Mouse (Mus musculus) lung, embryonic 14.5 days (tissue): ENCODE measurements around the gene Klhl21. TPM values are rescaled to one million over a fixed set of nuclear protein-coding genes. Genes with fewer than 3 reads are reported as not detected.

ENCODE experiments used
- ATAC-seq: fragments of 200-750 bp; cut with Nextera tagmentation; 2 replicates; pipeline ENCODE4 v1.8.0; 2017; ENCODE audit warnings: mild to moderate bottlenecking, moderate TSS enrichment, moderate library complexity; ENCODE audit not compliant: insufficient read depth
- DNase-seq: peaks from one replicate; pipeline ENCODE4 v3.0.0-alpha.2; 2015
- H3K27ac ChIP-seq: fragments of 300-500 bp; sonication (generic); 2 replicates; pipeline ENCODE4 v1.5.1; 2014; ENCODE audit warnings: low read depth, mild to moderate bottlenecking, moderate library complexity
- H3K27me3 ChIP-seq: fragments of 300-500 bp; sonication (generic); 2 replicates; pipeline ENCODE4 v1.6.1; 2014; ENCODE audit warnings: low read length, control low read depth; ENCODE audit not compliant: insufficient read depth
- H3K36me3 ChIP-seq: fragments of 300-500 bp; sonication (generic); 2 replicates; pipeline ENCODE4 v1.6.1; 2014; ENCODE audit warnings: control low read depth; ENCODE audit not compliant: insufficient read depth
- H3K4me1 ChIP-seq: fragments of 300-500 bp; sonication (generic); 2 replicates; pipeline ENCODE4 v1.6.1; 2014; ENCODE audit warnings: antibody characterized with exemption, control low read depth; ENCODE audit not compliant: insufficient read depth
- H3K4me2 ChIP-seq: fragments of 300-500 bp; sonication (generic); 2 replicates; pipeline ENCODE4 v1.6.1; 2014; ENCODE audit warnings: mild to moderate bottlenecking
- H3K4me3 ChIP-seq: fragments of 300-500 bp; sonication (generic); 2 replicates; pipeline ENCODE4 v1.5.1; 2014; ENCODE audit warnings: low read depth, low read length
- H3K9ac ChIP-seq: fragments of 300-500 bp; sonication (generic); 2 replicates; pipeline ENCODE4 v1.6.1; 2014
- H3K9me3 ChIP-seq: fragments of 300-500 bp; sonication (generic); 2 replicates; pipeline ENCODE4 v1.6.1; 2016; ENCODE audit warnings: low read depth, low read length, control low read depth
- CTCF ChIP-seq: IDR thresholded peaks from 2 replicates; pipeline ENCODE4 v1.5.1; 2016; ENCODE audit warnings: antibody characterized with exemption, low read depth
- WGBS: fragments of 180-500 bp; shearing (Covaris S2); extraction: QIAGEN DNeasy Blood & Tissue Kit; methylation state at CpG from one replicate; pipeline ENCODE4 v1.1.7; 2014; 5-methylcytosine and 5-hydroxymethylcytosine counted together
- polyA plus RNA-seq: library from polyadenylated mRNA; unstranded; fragments of >200 nt; fragmentation: Nextera tagmentation; extraction: Ambion mirVana; gene quantifications from 2 replicates; pipeline ENCODE4 v1.2.1, GENCODE M21; 2014

Gene Klhl21
- polyA plus RNA-seq, result 10.3 and 10.6 TPM in 2 replicates

DNA sequence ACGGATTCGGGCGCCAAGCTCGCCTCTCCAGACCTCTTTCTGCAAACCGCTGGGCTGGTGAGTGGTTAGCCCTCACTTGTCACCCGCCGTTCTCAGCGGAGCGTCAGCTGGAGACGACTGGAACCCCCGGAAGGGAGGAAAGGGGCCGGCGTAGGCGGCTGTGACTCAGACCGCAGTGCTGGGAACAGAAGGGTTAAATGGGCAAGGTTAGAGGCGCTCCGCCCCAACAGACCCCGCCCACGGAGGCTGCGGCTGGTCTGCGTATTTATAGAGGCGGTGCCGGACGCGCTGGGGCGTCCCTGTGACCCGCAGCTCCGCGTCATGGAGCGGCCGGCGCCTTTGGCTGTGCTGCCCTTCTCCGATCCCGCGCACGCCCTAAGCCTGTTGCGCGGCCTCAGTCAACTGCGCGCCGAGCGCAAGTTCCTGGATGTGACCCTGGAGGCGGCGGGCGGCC is at the start of gene Klhl21:
Gene Klhl21 (plus strand): TSS at position 182 of the 454 bp plus-strand sequence.
- peak; percentile 98 for DNase-seq
- H3K4me2 ChIP-seq, result peak within 1 kb of the TSS; percentile 100
- H3K36me3 ChIP-seq, result peaks cover 12% of the 10 kb centered on the region; the same call in 1 of the 2 replicates
- peak; percentile 90 for ATAC-seq
- WGBS, result under 1% methylated on average over 45 of the region's 45 CpGs
- no peak for TF ChIP-seq CTCF
- peak within 1 kb of the TSS; percentile 95 for H3K27ac ChIP-seq
- peak within 1 kb of the TSS; percentile 79 for H3K4me3 ChIP-seq
- H3K4me1 ChIP-seq, result peaks cover 29% of the 10 kb centered on the region
- H3K9me3 ChIP-seq, result no peaks in the 10 kb centered on the region
- peak within 1 kb of the TSS; percentile 67 for H3K9ac ChIP-seq
- no peaks in the 10 kb centered on the region for H3K27me3 ChIP-seq

GRCm38 (mm10) chr4:151959849-151960512 is 48.6 kb upstream of the Klhl21 start:
- H3K4me1 ChIP-seq, result no peaks in the 10 kb centered on the region
- no peak overlapping the region for H3K4me3 ChIP-seq
- no peak for ATAC-seq
- H3K4me2 ChIP-seq, result no peak overlapping the region
- WGBS, result 89% methylated on average over 11 of the region's 11 CpGs
- H3K9ac ChIP-seq, result no peak overlapping the region; the same call in 1 of the 2 replicates
- peaks cover 85% of the 10 kb centered on the region for H3K36me3 ChIP-seq
- no peaks in the 10 kb centered on the region for H3K27me3 ChIP-seq
- no peak overlapping the region for H3K27ac ChIP-seq
- no peaks in the 10 kb centered on the region for H3K9me3 ChIP-seq
- TF ChIP-seq CTCF, result no peak
- no peak for DNase-seq

GRCm38 (mm10) chr4:151960513-151960854 is 48.1 kb upstream of the Klhl21 start:
- Histone ChIP-seq H3K4me1 (no peaks in the 10 kb centered on the region), H3K4me2 (no peak overlapping the region), H3K27ac (no peak overlapping the region), H3K9me3 (no peaks in the 10 kb centered on the region), H3K36me3 (peaks cover 88% of the 10 kb centered on the region), H3K27me3 (no peaks in the 10 kb centered on the region), H3K9ac (no peak overlapping the region; the same call in 1 of the 2 replicates), H3K4me3 (no peak overlapping the region)
- 74% methylated on average over 3 of the region's 3 CpGs for WGBS
- no peak for TF ChIP-seq CTCF
- DNase-seq (no peak), ATAC-seq (peak; percentile 77; the same call in 1 of the 2 replicates)

DNA sequence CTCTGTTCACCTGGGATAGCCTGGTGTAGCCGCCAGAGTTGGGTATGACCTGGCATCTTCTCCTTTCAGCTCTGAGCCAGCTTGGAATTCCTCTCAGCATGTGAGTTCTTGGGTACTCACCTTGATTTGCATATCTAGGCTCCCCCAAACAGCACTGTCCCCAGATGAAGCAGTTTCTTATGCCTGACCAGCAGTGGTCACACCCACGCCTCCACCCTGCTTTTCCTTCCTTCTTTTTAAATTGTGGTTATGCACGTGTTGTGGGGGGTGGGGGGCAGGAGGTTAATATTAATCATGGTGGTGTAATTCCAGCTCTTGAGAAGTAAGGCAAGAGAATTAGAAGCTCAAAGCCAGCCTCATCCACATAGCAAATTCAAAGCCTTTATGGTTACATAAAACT is 45.8 kb upstream of the Klhl21 start:
- peaks cover 85% of the 10 kb centered on the region for H3K36me3 ChIP-seq

DNA sequence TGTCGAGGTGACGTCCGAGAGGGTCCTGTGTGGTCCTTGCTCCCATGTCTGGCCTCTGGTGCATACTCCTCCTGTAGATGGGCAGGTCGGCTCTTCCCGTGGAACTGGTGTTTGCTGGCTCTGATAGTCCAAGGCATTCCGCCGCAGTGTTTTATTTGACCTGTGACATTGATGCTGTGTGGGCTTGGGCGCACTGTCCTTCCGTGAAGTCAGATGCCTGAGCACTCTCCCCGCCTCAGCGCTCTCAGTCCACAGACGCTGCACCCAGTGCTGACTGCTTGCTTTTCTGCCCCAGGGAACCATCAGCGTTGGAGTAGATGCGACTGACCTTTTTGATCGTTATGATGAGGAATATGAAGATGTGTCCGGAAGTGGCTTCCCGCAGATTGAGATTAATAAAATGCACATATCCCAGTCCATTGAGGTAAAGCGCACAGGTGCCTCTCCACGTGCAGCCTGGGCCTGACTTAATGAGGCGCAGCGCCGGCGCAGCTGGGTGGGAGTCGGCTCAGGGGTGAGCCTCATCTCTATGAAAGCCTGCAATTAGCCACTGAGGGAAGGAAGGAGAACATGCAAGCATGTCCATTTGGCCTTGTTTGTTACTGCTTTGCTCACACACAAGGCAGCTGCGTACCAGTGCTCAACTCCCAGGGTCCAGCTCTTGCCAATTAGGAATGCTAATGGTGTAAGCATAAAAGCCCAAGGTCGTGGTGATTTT is 40.2 kb upstream of the Klhl21 start:
- no peak for TF ChIP-seq CTCF
- 93% methylated on average over 26 of the region's 26 CpGs for WGBS
- no peak overlapping the region for H3K4me3 ChIP-seq
- DNase-seq (no peak), ATAC-seq (no peak)
- H3K9me3 ChIP-seq, result no peaks in the 10 kb centered on the region
- H3K36me3 ChIP-seq, result peaks cover 72% of the 10 kb centered on the region
- H3K27me3 ChIP-seq, result no peaks in the 10 kb centered on the region
- H3K4me1 ChIP-seq, result no peaks in the 10 kb centered on the region
- no peak overlapping the region for H3K4me2 ChIP-seq
- no peak overlapping the region for H3K27ac ChIP-seq
- H3K9ac ChIP-seq, result no peak overlapping the region

More for the DNA sequence above, 45.8 kb upstream of the Klhl21 start:
- no peak for TF ChIP-seq CTCF
- ATAC-seq, result no peak
- Histone ChIP-seq H3K9ac (no peak overlapping the region), H3K4me3 (no peak overlapping the region), H3K27ac (no peak overlapping the region), H3K4me2 (no peak overlapping the region), H3K9me3 (no peaks in the 10 kb centered on the region), H3K4me1 (no peaks in the 10 kb centered on the region), H3K27me3 (no peaks in the 10 kb centered on the region)
- 82% methylated on average over 3 of the region's 3 CpGs for WGBS
- DNase-seq, result no peak

DNA sequence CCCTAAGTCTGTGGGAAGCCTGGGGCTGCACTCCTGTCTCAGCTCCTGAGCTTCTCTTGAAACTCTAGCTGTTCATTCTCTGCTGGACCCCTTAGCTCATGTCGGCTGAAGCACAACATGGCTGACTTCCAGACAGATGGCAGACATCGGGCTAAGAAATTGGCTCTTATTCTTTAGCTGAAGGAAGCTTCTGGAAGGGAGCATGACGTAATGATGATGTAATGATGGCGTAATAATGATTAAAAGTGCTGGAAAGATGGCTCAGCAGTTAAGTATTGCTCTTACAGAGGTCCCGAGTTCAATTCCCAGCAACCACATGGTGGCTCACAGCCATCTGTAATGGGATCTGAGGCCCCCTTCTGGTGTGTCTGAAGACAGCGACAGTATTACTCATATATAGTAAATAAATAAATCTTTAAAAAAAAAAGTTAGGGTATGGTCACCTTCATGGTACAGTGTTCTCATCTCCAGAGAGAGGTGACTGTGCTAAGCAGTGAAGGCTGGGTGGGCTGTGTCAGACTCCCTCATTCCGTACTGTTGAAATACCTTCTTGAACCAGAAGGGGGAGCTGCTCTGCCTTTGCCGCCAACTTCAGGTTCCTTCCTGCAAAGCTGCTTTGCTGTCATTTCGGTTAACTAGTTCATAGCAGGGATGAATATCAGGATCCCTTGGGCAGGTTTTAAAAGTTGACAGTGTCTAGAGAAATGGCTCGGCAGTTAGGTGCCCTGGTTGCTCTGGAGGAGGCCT is 36.2 kb upstream of the Klhl21 start:
- WGBS, result 66% methylated on average over 10 of the region's 10 CpGs
- peaks cover 71% of the 10 kb centered on the region for H3K36me3 ChIP-seq

More for the DNA sequence above, 36.2 kb upstream of the Klhl21 start:
- no peaks in the 10 kb centered on the region for H3K27me3 ChIP-seq
- no peaks in the 10 kb centered on the region for H3K9me3 ChIP-seq
- no peaks in the 10 kb centered on the region for H3K4me1 ChIP-seq
- no peak overlapping the region for H3K4me3 ChIP-seq
- peak; percentile 72 for TF ChIP-seq CTCF
- ATAC-seq, result no peak
- H3K27ac ChIP-seq, result no peak overlapping the region
- DNase-seq, result peak; percentile 75
- H3K9ac ChIP-seq, result no peak overlapping the region
- H3K4me2 ChIP-seq, result no peak overlapping the region
